Mouse (Mus musculus) megakaryocyte, embryonic 14.5 days (primary cell): ENCODE measurements at regions not wholly inside any gene's neighbourhood (a gene's known extent, or its start where the extent isn't known, plus 50 kb on each side); places are given as distances from the start of the nearest gene placed in this dataset.

Source experiments
- FLI1 ChIP-seq: IDR thresholded peaks from 2 replicates; pipeline ENCODE4 v1.6.1; 2012; ENCODE audit warnings: low read length, inconsistent platforms, mixed read lengths
- GATA1 ChIP-seq: IDR thresholded peaks from 3 replicates; pipeline ENCODE4 v1.6.1; 2012; ENCODE audit warnings: mixed read lengths, low read length, inconsistent platforms, borderline replicate concordance

DNA sequence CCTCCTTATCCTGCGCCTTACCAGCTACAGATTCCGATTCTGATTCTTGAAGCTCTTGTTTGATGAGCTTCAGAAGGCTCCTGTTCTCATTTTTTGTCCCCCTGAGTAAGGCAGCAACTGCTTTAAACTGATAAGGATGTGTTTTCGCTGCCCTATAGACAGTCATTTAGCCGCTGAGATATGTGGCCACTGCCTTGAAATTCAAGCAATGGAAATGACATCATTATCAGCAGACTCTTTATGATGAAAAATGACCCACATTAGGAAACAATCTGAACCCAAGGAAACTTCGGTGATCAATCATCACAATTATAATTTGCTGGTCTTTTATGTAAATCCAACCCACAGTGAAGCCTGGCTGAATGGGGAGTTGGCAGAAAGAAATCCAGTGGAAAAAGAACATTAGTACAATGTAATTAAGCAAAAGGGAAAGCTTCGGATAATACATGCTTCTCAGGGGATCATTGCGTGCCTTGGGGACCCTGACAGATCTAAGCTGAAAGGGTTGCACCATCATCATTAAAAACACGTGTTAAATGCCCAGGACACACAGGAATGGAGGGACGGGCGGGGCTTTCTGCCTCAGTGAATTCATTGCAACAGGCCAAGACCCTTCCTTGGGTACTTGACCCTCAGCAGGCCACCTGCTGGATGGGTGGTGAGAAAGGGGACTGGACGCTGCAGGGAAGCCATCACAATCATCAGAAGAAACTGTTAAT lies 462.2 kb downstream of the Pik3r1 start:
- TF ChIP-seq GATA1: no peak
- TF ChIP-seq FLI1: no peak
